Mouse (Mus musculus) forebrain, embryonic 14.5 days (tissue): Measurements from ENCODE around the gene Ddi1. TPM values are rescaled to one million over a fixed set of nuclear protein-coding genes. Genes with fewer than 3 reads are reported as not detected.
"Not testable (repeated sequence)": the region's sequence is repeated elsewhere in the genome, so short reads cannot be mapped to it uniquely, and the experiment has no call there.

Experiments used
- ATAC-seq: fragments of 200-750 bp; cut with Nextera tagmentation; 2 replicates; pipeline ENCODE4 v1.8.0; 2017; ENCODE audit warnings: mild to moderate bottlenecking, moderate library complexity
- DNase-seq: peaks from one replicate; pipeline ENCODE4 v3.0.0-alpha.2; 2015; ENCODE audit warnings: low spot score
- H3K27ac ChIP-seq: fragments of 300-500 bp; sonication (generic); 2 replicates; pipeline ENCODE4 v1.5.1; 2014; ENCODE audit warnings: low read depth, mild to moderate bottlenecking, control low read depth, low read length, moderate library complexity
- H3K27me3 ChIP-seq: fragments of 300-500 bp; sonication (generic); replicated peaks from 2 replicates; pipeline ENCODE4 v1.6.1; 2014; ENCODE audit warnings: low read length, control low read depth, mixed read lengths; ENCODE audit not compliant: control insufficient read depth, insufficient read depth
- H3K36me3 ChIP-seq: fragments of 300-500 bp; sonication (generic); 2 replicates; pipeline ENCODE4 v1.6.1; 2014; ENCODE audit warnings: low read length, control low read depth; ENCODE audit not compliant: control insufficient read depth, insufficient read depth
- H3K4me1 ChIP-seq: fragments of 300-500 bp; sonication (generic); 2 replicates; pipeline ENCODE4 v1.6.1; 2014; ENCODE audit warnings: antibody characterized with exemption, low read length, control low read depth; ENCODE audit not compliant: control insufficient read depth, insufficient read depth
- H3K4me2 ChIP-seq: fragments of 300-500 bp; sonication (generic); 2 replicates; pipeline ENCODE4 v1.6.1; 2014; ENCODE audit warnings: mild to moderate bottlenecking, control low read depth, low read length
- H3K4me3 ChIP-seq: fragments of 300-500 bp; sonication (generic); 2 replicates; pipeline ENCODE4 v1.5.1; 2014; ENCODE audit warnings: low read depth, low read length, control low read depth
- H3K9ac ChIP-seq: fragments of 300-500 bp; sonication (generic); 2 replicates; pipeline ENCODE4 v1.6.1; 2014; ENCODE audit warnings: mild to moderate bottlenecking, low read length, control low read depth, moderate library complexity
- H3K9me3 ChIP-seq: fragments of 300-500 bp; sonication (generic); replicated peaks from 2 replicates; pipeline ENCODE4 v1.6.1; 2016; ENCODE audit warnings: low read length, control low read depth, mixed read lengths; ENCODE audit not compliant: control insufficient read depth
- WGBS: fragments of 180-500 bp; shearing (Covaris S2); extraction: QIAGEN DNeasy Blood & Tissue Kit; methylation state at CpG from one replicate; pipeline ENCODE4 v1.1.7; 2014; 5-methylcytosine and 5-hydroxymethylcytosine counted together
- polyA plus RNA-seq: library from polyadenylated mRNA; unstranded; fragments of >200 nt; fragmentation: Nextera tagmentation; extraction: Ambion mirVana; gene quantifications from 2 replicates; pipeline ENCODE4 v1.2.1, GENCODE M21; 2014

Ddi1 gene
- polyA plus RNA-seq, 1 experiment from 2014 or later: not detected

DNA sequence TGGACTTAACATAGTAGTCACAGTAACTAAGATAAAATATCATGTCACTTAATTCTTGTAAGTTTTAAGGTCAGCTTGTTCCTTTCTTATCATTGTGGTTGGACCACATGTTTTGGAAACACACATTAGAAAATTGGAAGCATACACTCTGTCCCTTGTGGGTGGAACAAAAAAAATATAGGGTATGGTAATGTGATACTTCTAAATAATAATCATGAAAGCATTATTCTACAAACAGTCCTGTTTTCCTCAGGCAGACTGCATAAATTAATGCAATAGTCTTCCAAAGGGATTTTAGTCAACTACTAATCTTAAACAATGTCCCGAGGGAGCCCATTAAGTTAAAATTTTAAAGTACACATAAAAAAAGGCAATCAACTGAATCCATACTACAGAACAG, 6.7 kb upstream of the Ddi1 start:
- Histone ChIP-seq H3K36me3 (no peaks in the 10 kb centered on the region), H3K9me3 (no peaks in the 10 kb centered on the region), H3K27ac (no peak overlapping the region), H3K4me3 (no peak overlapping the region), H3K4me1 (no peaks in the 10 kb centered on the region), H3K9ac (no peak overlapping the region), H3K4me2 (no peak overlapping the region), H3K27me3 (no peaks in the 10 kb centered on the region)
- no peak for DNase-seq
- 79% methylated on average over 1 of the region's 1 CpGs for WGBS
- no peak for ATAC-seq

GRCm38 (mm10) chr9:6264820-6265219, 4.8 kb downstream of the Ddi1 start:
- H3K9ac ChIP-seq: no peak overlapping the region
- DNase-seq: no peak
- H3K4me2 ChIP-seq: no peak overlapping the region
- H3K9me3 ChIP-seq: no peaks in the 10 kb centered on the region
- no peaks in the 10 kb centered on the region for H3K36me3 ChIP-seq
- no peak overlapping the region for H3K27ac ChIP-seq
- no peaks in the 10 kb centered on the region for H3K4me1 ChIP-seq
- no peak overlapping the region for H3K4me3 ChIP-seq
- 85% methylated on average over 2 of the region's 2 CpGs for WGBS
- H3K27me3 ChIP-seq: no peaks in the 10 kb centered on the region
- no peak for ATAC-seq

DNA sequence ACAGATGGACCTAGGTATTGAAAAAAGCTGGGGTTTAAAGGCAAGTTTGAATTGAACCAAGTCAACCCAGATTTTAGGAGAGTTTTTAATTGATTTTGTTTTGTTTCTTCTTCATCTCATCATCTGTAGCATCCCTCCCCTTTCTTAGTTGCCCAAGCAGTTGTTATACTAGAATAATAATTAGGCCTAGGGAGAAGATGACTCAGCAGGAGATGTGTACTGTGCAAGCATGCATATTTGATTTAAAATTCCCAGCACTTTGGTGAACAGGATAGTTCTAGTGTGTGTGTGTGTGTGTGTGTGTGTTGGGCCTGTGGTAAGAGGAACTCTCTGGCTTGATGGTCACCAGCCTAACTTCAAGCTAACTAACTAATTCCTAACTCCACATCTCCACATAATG, 12.6 kb downstream of the Ddi1 start:
- no peaks in the 10 kb centered on the region for H3K4me1 ChIP-seq
- no peak for DNase-seq
- ATAC-seq: no peak

GRCm38 (mm10) chr9:6251990-6252389, 17.7 kb downstream of the Ddi1 start:
- Histone ChIP-seq H3K9ac (no peak overlapping the region), H3K27ac (no peak overlapping the region), H3K4me1 (no peaks in the 10 kb centered on the region), H3K27me3 (no peaks in the 10 kb centered on the region), H3K36me3 (no peaks in the 10 kb centered on the region), H3K4me3 (no peak overlapping the region), H3K4me2 (no peak overlapping the region), H3K9me3 (no peaks in the 10 kb centered on the region)
- WGBS: 78% methylated on average over 2 of the region's 2 CpGs
- DNase-seq (peak; percentile 13), ATAC-seq (no peak)

More for the DNA sequence above, 12.6 kb downstream of the Ddi1 start:
- H3K9me3 ChIP-seq: no peaks in the 10 kb centered on the region
- no peak overlapping the region for H3K4me2 ChIP-seq
- H3K27ac ChIP-seq: no peak overlapping the region
- no peaks in the 10 kb centered on the region for H3K27me3 ChIP-seq
- H3K36me3 ChIP-seq: no peaks in the 10 kb centered on the region
- H3K4me3 ChIP-seq: no peak overlapping the region
- no peak overlapping the region for H3K9ac ChIP-seq

DNA sequence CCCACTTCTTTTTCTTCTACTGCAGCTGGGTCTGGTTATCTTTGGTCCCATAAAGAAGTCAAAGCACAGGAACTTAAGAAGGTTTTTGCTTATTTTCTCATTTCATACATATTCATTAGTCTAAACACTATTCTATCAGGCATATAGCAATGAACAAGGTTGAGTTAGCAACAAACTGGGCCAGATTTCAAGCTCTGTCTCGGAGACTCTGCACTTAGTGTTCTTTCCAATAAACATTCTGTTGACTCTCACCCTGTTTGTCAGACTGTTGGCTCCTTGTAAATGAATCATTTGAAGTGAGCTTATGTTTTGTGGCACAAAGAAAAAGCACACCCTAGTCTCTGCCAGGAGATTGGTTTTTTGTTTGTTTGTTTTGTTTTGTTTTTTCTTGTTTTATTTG, 19.3 kb downstream of the Ddi1 start:
- H3K36me3 ChIP-seq: no peaks in the 10 kb centered on the region
- H3K27me3 ChIP-seq: no peaks in the 10 kb centered on the region
- WGBS: 22% methylated on average over 1 of the region's 1 CpGs
- ATAC-seq (peak; percentile 51; the same call in 1 of the 2 replicates), DNase-seq (peak; percentile 71)
- no peak overlapping the region for H3K4me3 ChIP-seq
- H3K9me3 ChIP-seq: no peaks in the 10 kb centered on the region
- H3K27ac ChIP-seq: no peak overlapping the region
- H3K9ac ChIP-seq: no peak overlapping the region
- H3K4me2 ChIP-seq: no peak overlapping the region
- no peaks in the 10 kb centered on the region for H3K4me1 ChIP-seq

GRCm38 (mm10) chr9:6235982-6236381, 33.7 kb downstream of the Ddi1 start:
- not testable (repeated sequence) for ATAC-seq, H3K4me1 ChIP-seq, H3K27me3 ChIP-seq, DNase-seq, H3K4me2 ChIP-seq, H3K4me3 ChIP-seq, H3K9me3 ChIP-seq, H3K27ac ChIP-seq, H3K9ac ChIP-seq, H3K36me3 ChIP-seq
- WGBS: 91% methylated on average over 1 of the region's 1 CpGs

DNA sequence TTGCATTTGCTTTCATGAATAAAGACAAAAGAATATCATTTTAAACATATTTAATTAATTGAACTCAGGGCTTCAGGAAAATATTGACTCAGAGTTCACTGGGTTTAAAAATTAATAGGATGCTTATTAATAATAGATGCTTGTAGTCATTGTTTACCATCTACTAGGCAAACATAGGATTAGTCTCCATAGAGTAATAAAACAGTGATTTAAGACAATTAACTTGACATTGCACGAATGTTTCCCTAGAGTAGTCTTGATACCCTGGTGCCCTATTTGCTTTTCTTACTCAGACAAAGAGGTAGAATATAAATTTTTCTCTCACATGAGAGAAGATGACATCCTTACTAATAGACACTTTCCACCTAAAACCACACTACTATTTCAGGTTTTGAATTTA, 52.1 kb downstream of the Ddi1 start:
- DNase-seq (no peak), ATAC-seq (no peak)
- Histone ChIP-seq H3K27ac (no peak overlapping the region), H3K27me3 (no peaks in the 10 kb centered on the region), H3K36me3 (no peaks in the 10 kb centered on the region), H3K9ac (no peak overlapping the region), H3K4me1 (no peaks in the 10 kb centered on the region), H3K4me2 (no peak overlapping the region), H3K4me3 (no peak overlapping the region), H3K9me3 (no peaks in the 10 kb centered on the region)
- 57% methylated on average over 1 of the region's 1 CpGs for WGBS

DNA sequence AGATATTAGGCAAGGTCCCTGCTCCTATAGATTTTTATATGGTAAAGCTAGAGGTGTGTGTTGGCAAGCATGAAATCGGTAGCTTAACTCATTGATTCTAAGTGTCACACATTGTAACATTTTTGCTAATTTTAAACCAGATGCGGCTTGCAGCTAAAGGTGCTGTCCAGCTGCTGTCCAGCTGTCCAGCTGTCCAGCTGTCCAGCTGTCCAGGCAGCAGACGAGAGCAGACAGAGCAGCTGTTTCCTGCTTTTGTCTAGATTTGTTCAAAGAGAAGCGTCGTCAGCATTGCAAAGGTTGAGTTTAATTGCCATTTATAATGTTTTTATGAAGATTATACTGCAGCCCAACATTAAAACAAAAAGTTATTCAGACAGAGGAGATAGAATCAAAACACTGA, 56.8 kb downstream of the Ddi1 start:
- WGBS: 77% methylated on average over 5 of the region's 5 CpGs
- Histone ChIP-seq H3K27ac (no peak overlapping the region), H3K27me3 (no peaks in the 10 kb centered on the region), H3K9me3 (no peaks in the 10 kb centered on the region), H3K4me2 (no peak overlapping the region), H3K4me3 (no peak overlapping the region), H3K36me3 (no peaks in the 10 kb centered on the region), H3K4me1 (no peaks in the 10 kb centered on the region), H3K9ac (no peak overlapping the region)
- DNase-seq: no peak
- no peak for ATAC-seq
